ENCODE assay signal across 20 mouse cellular contexts in genomic region chr11:121414762-121415161, GRCm38 (mm10). TPM values are rescaled to one million over a fixed set of nuclear protein-coding genes. Genes with fewer than 3 reads are reported as not detected.
DNase-seq lines count a peak whose midpoint lies in the region; TF ChIP-seq lines count a peak whose summit lies in the region.
"Had no signal": no experiment of that assay in that cellular context is flagged by ENCODE, and none has a peak within 500 bp of the region (broad histone marks: within the 10 kb centered on the region; RNA-seq: fewer than 3 reads in every experiment).

No protein-coding gene starts in this region.

- H3K4me1 ChIP-seq in midbrain, embryonic 10.5 days = no peaks in the 10 kb centered on the region
- H3K4me1 ChIP-seq: embryonic facial prominence, embryonic 13.5 days; embryonic facial prominence, embryonic 15.5 days; forebrain, embryonic 10.5 days; forebrain, embryonic 12.5 days had no signal

- no peaks in the 10 kb centered on the region for H3K79me2 ChIP-seq in myocyte (ENCODE audit: control insufficient read depth, insufficient read depth)

- H3ac ChIP-seq in myocyte (ENCODE audit: control insufficient read depth, insufficient read length) = no peak overlapping the region

- peak overlapping the region; percentile 50 for H3K27ac ChIP-seq in left cerebral cortex, adult 2 months
- no peak overlapping the region for H3K27ac ChIP-seq in midbrain, embryonic 10.5 days (replicated peaks)
- H3K27ac ChIP-seq: embryonic facial prominence, embryonic 13.5 days; embryonic facial prominence, embryonic 15.5 days; forebrain, embryonic 10.5 days; forebrain, embryonic 12.5 days had no signal

- TF ChIP-seq CTCF in left cerebral cortex, adult 2 months (IDR thresholded peaks at IDR 0.05) = no peak

- TF ChIP-seq POLR2A in myocyte (IDR thresholded peaks at IDR 0.05; ENCODE audit: insufficient read length, low read depth) = no peak

- no peak overlapping the region for H3K4me3 ChIP-seq in left cerebral cortex, adult 2 months
- H3K4me3 ChIP-seq in myocyte = no peak overlapping the region
- no peak overlapping the region for H3K4me3 ChIP-seq in midbrain, embryonic 10.5 days
- H3K4me3 ChIP-seq: embryonic facial prominence, embryonic 13.5 days; embryonic facial prominence, embryonic 15.5 days; erythroblast, embryonic 14.5 days; forebrain, embryonic 10.5 days; forebrain, embryonic 12.5 days had no signal

- no peak for DNase-seq in left cerebral cortex, adult 2 months (ENCODE audit: extremely low spot score in 1 of 2, low spot score in 2 of 2)
- no peak for DNase-seq in left cerebral cortex, adult 11 months (ENCODE audit: low spot score)
- DNase-seq in gastrocnemius, postnatal 25 days = no peak
- DNase-seq in midbrain, embryonic 10.5 days (ENCODE audit: low spot score) = no peak
- DNase-seq: adrenal gland, adult 2 months; adrenal gland, postnatal 10 days; adrenal gland, postnatal 25 days; cerebellum, adult 11-12 months; cerebellum, adult 2 months; cerebellum, adult 9-10 months; cerebellum, postnatal 10 days; cerebellum, postnatal 25 days; embryo, embryonic 11 days had no signal

- intact Hi-C loops in left cerebral cortex, adult 2 months (cut with DNase I) = no loop called here

- 86% methylated on average over 5 of the region's 5 CpGs for WGBS in midbrain, embryonic 10.5 days

- no peaks in the 10 kb centered on the region for H3K27me3 ChIP-seq in myocyte (ENCODE audit: control insufficient read depth, insufficient read depth, insufficient read length)
- H3K27me3 ChIP-seq in midbrain, embryonic 10.5 days (ENCODE audit: low read depth, poor library complexity, severe bottlenecking) = no peaks in the 10 kb centered on the region
- H3K27me3 ChIP-seq: embryonic facial prominence, embryonic 13.5 days; embryonic facial prominence, embryonic 15.5 days; forebrain, embryonic 12.5 days had no signal

- H3K36me3 ChIP-seq in myocyte (ENCODE audit: control insufficient read depth, insufficient read depth) = no peaks in the 10 kb centered on the region
- no peaks in the 10 kb centered on the region for H3K36me3 ChIP-seq in midbrain, embryonic 10.5 days
- H3K36me3 ChIP-seq: embryonic facial prominence, embryonic 13.5 days; embryonic facial prominence, embryonic 15.5 days; forebrain, embryonic 10.5 days; forebrain, embryonic 12.5 days had no signal

- no peaks in the 10 kb centered on the region for H3K9me3 ChIP-seq in midbrain, embryonic 10.5 days (replicated peaks)
- H3K9me3 ChIP-seq: embryonic facial prominence, embryonic 13.5 days; embryonic facial prominence, embryonic 15.5 days; forebrain, embryonic 10.5 days; forebrain, embryonic 12.5 days had no signal

- H3K4me2 ChIP-seq in myocyte (ENCODE audit: low read depth) = peak overlapping the region; percentile 49
- H3K4me2 ChIP-seq: embryonic facial prominence, embryonic 13.5 days; embryonic facial prominence, embryonic 15.5 days; forebrain, embryonic 12.5 days had no signal

TF ChIP-seq in myocyte, 11 proteins besides CTCF, POLR2A, EP300 and RAD21:
- TF ChIP-seq SRF (IDR thresholded peaks at IDR 0.05; ENCODE audit: control insufficient read depth, insufficient read length, low read depth) (no peak), USF1 (IDR thresholded peaks at IDR 0.05; ENCODE audit: low read depth) (no peak), CEBPB (IDR thresholded peaks at IDR 0.05; ENCODE audit: insufficient read depth, poor library complexity, severe bottlenecking) (no peak), MAX (IDR thresholded peaks at IDR 0.05; ENCODE audit: low read depth) (no peak), E2F4 (IDR thresholded peaks at IDR 0.05; ENCODE audit: insufficient read depth) (no peak), REST (IDR thresholded peaks at IDR 0.05; ENCODE audit: insufficient read depth, insufficient read length) (no peak), POLR2AphosphoS2 (IDR thresholded peaks at IDR 0.05; ENCODE audit: insufficient read length, low read depth) (no peak), MYOD1 (IDR thresholded peaks at IDR 0.05; ENCODE audit: control insufficient read depth in 1 of 3, insufficient read length in 2 of 3, low read depth in 2 of 3) (no peak), MYOG (IDR thresholded peaks at IDR 0.05; ENCODE audit: control insufficient read depth in 1 of 3, insufficient read depth in 1 of 3, insufficient read length in 2 of 3, low read depth in 2 of 3) (no peak), TCF3 (IDR thresholded peaks at IDR 0.05; ENCODE audit: insufficient read length, low read depth) (no peak), TCF12 (IDR thresholded peaks at IDR 0.05; ENCODE audit: insufficient read depth, poor library complexity, severe bottlenecking) (no peak)

RNA-seq across cellular contexts. Expression of gene Fn3krp, which starts 6.4 kb away (rescaled TPM):
- 10 to 100 TPM; 46.2 to 49.0 TPM for total RNA-seq in left cerebral cortex, adult 2 months (2021)
- 5.7 TPM for polyA plus RNA-seq in myocyte (2012; fragmentation: generic; extraction: Trizol)
- total RNA-seq in gastrocnemius, postnatal 25 days (2021) = 1 to 10 TPM; 3.5 to 4.4 TPM
- polyA plus RNA-seq in midbrain, embryonic 10.5 days (2016; fragmentation: Nextera tagmentation; extraction: Ambion mirVana) = 7.0 and 8.8 TPM in 2 replicates

RNA-seq across cellular contexts. Expression of gene Fn3k, which starts 20.0 kb away (rescaled TPM):
- 10 to 100 TPM; 56.4 to 57.1 TPM for total RNA-seq in left cerebral cortex, adult 2 months (2021)
- 28.9 TPM for polyA plus RNA-seq in myocyte (2012; fragmentation: generic; extraction: Trizol)
- total RNA-seq in gastrocnemius, postnatal 25 days (2021) = 10 to 100 TPM; 12.2 to 13.8 TPM
- polyA plus RNA-seq in midbrain, embryonic 10.5 days (2016; fragmentation: Nextera tagmentation; extraction: Ambion mirVana) = 0.94 and 1.3 TPM in 2 replicates

RNA-seq across cellular contexts. Expression of gene Rab40b, which starts 26.7 kb away (rescaled TPM):
- 10 to 100 TPM; 43.5 to 53.4 TPM for total RNA-seq in left cerebral cortex, adult 2 months (2021)
- polyA plus RNA-seq in myocyte (2012; fragmentation: generic; extraction: Trizol) = 13.5 TPM
- 10 to 100 TPM; 10.4 to 11.6 TPM for total RNA-seq in gastrocnemius, postnatal 25 days (2021)
- 1.3 and 2.0 TPM in 2 replicates for polyA plus RNA-seq in midbrain, embryonic 10.5 days (2016; fragmentation: Nextera tagmentation; extraction: Ambion mirVana)
- total RNA-seq: ES-E14 had no signal

RNA-seq across cellular contexts. Expression of gene Tbcd, which starts 37.0 kb away (rescaled TPM):
- total RNA-seq in left cerebral cortex, adult 2 months (2021) = 10 to 100 TPM; 34.7 to 37.1 TPM
- polyA plus RNA-seq in myocyte (2012; fragmentation: generic; extraction: Trizol) = 111 TPM
- total RNA-seq in gastrocnemius, postnatal 25 days (2021) = 10 to 100 TPM; 10.2 to 12.5 TPM
- 54.2 and 61.9 TPM in 2 replicates for polyA plus RNA-seq in midbrain, embryonic 10.5 days (2016; fragmentation: Nextera tagmentation; extraction: Ambion mirVana)

Comparison
In these comparisons a context has a peak if more than half of its experiments do, and no peak if none do; other contexts are left out.
1. RNA of gene Fn3krp, which starts 6.4 kb away (total RNA-seq): 46.2 to 49.0 TPM in left cerebral cortex, adult 2 months; 3.5 to 4.4 TPM in gastrocnemius, postnatal 25 days; every median in the first group is over 4 times any median in the second.